Mouse (Mus musculus) liver, adult 2 months (tissue): ENCODE measurements at regions not wholly inside any gene's neighbourhood (a gene's known extent, or its start where the extent isn't known, plus 50 kb on each side); places are given as distances from the start of the nearest gene placed in this dataset.

Experiments
- DNase-seq: peaks from one replicate; pipeline ENCODE4 v3.0.0-alpha.2; 2011; ENCODE audit warnings: low read depth, low spot score; ENCODE audit errors: extremely low read depth
- H3K27ac ChIP-seq: fragments of 200-500 bp; replicated peaks from 2 replicates; pipeline ENCODE4 v1.5.1; 2012; ENCODE audit warnings: low read depth, mild to moderate bottlenecking, control low read depth, inconsistent platforms, low read length; ENCODE audit not compliant: insufficient read depth
- H3K27me3 ChIP-seq: fragments of 200-500 bp; 2 replicates; pipeline ENCODE4 v1.6.1; 2012; ENCODE audit warnings: mild to moderate bottlenecking, moderate library complexity, low read length, inconsistent platforms; ENCODE audit not compliant: control insufficient read depth, insufficient read depth
- H3K36me3 ChIP-seq: fragments of 200-500 bp; 2 replicates; pipeline ENCODE4 v1.6.1; 2012; ENCODE audit warnings: low read length, inconsistent platforms; ENCODE audit not compliant: control insufficient read depth, insufficient read depth
- H3K4me1 ChIP-seq: fragments of 200-500 bp; 2 replicates; pipeline ENCODE4 v1.6.1; 2011; ENCODE audit warnings: low read length; ENCODE audit not compliant: control insufficient read depth, insufficient read depth
- H3K4me3 ChIP-seq: fragments of 200-500 bp; 2 replicates; pipeline ENCODE4 v1.5.1; 2011; ENCODE audit warnings: low read depth, mild to moderate bottlenecking, control low read depth, low read length, moderate library complexity; ENCODE audit not compliant: insufficient read depth
- H3K79me2 ChIP-seq: fragments of 200-500 bp; 2 replicates; pipeline ENCODE4 v1.6.1; 2012; ENCODE audit warnings: inconsistent platforms, mild to moderate bottlenecking, low read length, moderate library complexity; ENCODE audit not compliant: control insufficient read depth, insufficient read depth
- H3K9ac ChIP-seq: fragments of 200-500 bp; 2 replicates; pipeline ENCODE4 v1.6.1; 2012; ENCODE audit warnings: low read depth, mild to moderate bottlenecking, control low read depth, inconsistent platforms, low read length
- CTCF ChIP-seq: fragments of 200-500 bp; IDR thresholded peaks from 2 replicates; pipeline ENCODE4 v1.5.1; 2011; ENCODE audit warnings: low read depth, low read length, control low read depth
- POLR2A ChIP-seq: fragments of 200-500 bp; IDR thresholded peaks from 2 replicates; pipeline ENCODE4 v1.6.1; 2011; ENCODE audit warnings: low read length, control low read depth; ENCODE audit not compliant: insufficient read depth; ENCODE audit errors: extremely low read depth
- WGBS: fragments of 180-500 bp; shearing (Covaris S2); methylation state at CpG from one replicate; pipeline ENCODE4 v1.1.7; 2018; 5-methylcytosine and 5-hydroxymethylcytosine counted together

GRCm38 (mm10) chr8:8994008-8994407 is 303.7 kb upstream of the Arglu1 start:
- H3K27me3 ChIP-seq, result no peaks in the 10 kb centered on the region
- no peaks in the 10 kb centered on the region for H3K36me3 ChIP-seq
- H3K4me3 ChIP-seq, result no peak overlapping the region
- no peak for TF ChIP-seq POLR2A
- TF ChIP-seq CTCF, result no peak
- H3K9ac ChIP-seq, result no peak overlapping the region
- H3K79me2 ChIP-seq, result no peaks in the 10 kb centered on the region
- WGBS, result 57% methylated on average over 7 of the region's 7 CpGs
- no peak for DNase-seq
- H3K4me1 ChIP-seq, result peaks cover 2% of the 10 kb centered on the region; the same call in 1 of the 2 replicates
- peak overlapping the region; percentile 1; the same call in 1 of the 2 replicates for H3K27ac ChIP-seq

- Histone ChIP-seq H3K4me1 (peaks cover 2% of the 10 kb centered on the region; the same call in 1 of the 2 replicates), H3K79me2 (no peaks in the 10 kb centered on the region), H3K27ac (peak overlapping the region; percentile 50), H3K36me3 (no peaks in the 10 kb centered on the region), H3K4me3 (no peak overlapping the region), H3K9ac (no peak overlapping the region), H3K27me3 (no peaks in the 10 kb centered on the region)
- peak; percentile 45 for DNase-seq
- WGBS, result 15% methylated on average over 11 of the region's 11 CpGs
- TF ChIP-seq CTCF (peak; percentile 18; the same call in 1 of the 2 replicates), POLR2A (no peak)
These were observed 302.2 kb upstream of the Arglu1 start for GRCm38 (mm10) chr8:8992461-8993032.

DNA sequence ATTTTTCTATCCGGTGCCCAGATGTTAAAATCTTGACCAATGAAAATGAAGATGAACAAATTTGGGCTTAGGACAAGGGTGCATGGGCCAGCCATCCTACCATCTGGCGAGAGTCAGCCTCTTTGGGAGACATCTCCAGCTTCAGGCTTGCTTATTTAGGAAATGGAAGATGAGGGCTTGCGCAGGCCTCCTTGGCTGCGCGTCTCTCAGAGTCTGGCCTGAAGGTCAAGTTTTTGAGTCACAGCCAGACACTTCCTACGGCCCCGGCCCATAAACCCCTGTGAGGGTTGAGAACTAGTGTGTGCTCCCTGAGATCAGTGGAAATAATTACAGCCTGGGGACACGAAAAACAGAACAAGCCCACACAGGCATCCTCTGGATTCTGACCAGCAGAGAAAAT is 300.7 kb upstream of the Arglu1 start:
- 81% methylated on average over 8 of the region's 8 CpGs for WGBS
- Histone ChIP-seq H3K27ac (no peak overlapping the region), H3K36me3 (no peaks in the 10 kb centered on the region), H3K79me2 (no peaks in the 10 kb centered on the region), H3K4me1 (peaks cover 2% of the 10 kb centered on the region; the same call in 1 of the 2 replicates), H3K9ac (no peak overlapping the region), H3K4me3 (no peak overlapping the region), H3K27me3 (no peaks in the 10 kb centered on the region)
- peak; percentile 6 for DNase-seq
- TF ChIP-seq POLR2A (no peak), CTCF (no peak)

- WGBS, result 84% methylated on average over 9 of the region's 9 CpGs
- DNase-seq, result no peak
- Histone ChIP-seq H3K79me2 (no peaks in the 10 kb centered on the region), H3K9ac (no peak overlapping the region), H3K27me3 (no peaks in the 10 kb centered on the region), H3K36me3 (no peaks in the 10 kb centered on the region), H3K27ac (no peak overlapping the region), H3K4me3 (no peak overlapping the region), H3K4me1 (no peaks in the 10 kb centered on the region)
- TF ChIP-seq CTCF (no peak), POLR2A (no peak)
These were observed 295.7 kb upstream of the Arglu1 start for GRCm38 (mm10) chr8:8986068-8986467.

DNA sequence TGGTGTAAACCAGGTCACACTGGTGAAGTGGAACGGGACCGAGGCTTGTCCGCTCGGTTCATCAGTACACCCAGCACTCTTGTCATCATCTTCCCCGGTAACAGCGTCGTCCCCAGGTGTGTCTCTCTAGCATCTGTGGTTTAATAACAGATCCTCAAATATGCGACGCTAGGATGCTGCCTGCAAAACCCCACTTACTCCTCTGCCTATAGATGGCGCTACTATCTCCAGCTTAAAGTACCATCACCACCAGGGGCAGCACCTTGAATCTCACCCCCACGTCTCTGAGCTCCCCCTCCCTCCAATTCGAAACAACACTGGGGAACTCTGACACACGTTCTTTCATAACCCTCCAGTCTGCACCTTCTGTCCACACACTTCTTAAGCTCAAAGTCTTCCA is 295.1 kb upstream of the Arglu1 start:
- no peak overlapping the region for H3K27ac ChIP-seq
- no peaks in the 10 kb centered on the region for H3K36me3 ChIP-seq
- H3K9ac ChIP-seq, result no peak overlapping the region
- H3K27me3 ChIP-seq, result no peaks in the 10 kb centered on the region
- no peak for DNase-seq
- H3K4me3 ChIP-seq, result no peak overlapping the region
- H3K4me1 ChIP-seq, result no peaks in the 10 kb centered on the region
- no peaks in the 10 kb centered on the region for H3K79me2 ChIP-seq
- WGBS, result 80% methylated on average over 13 of the region's 13 CpGs
- TF ChIP-seq CTCF, result no peak
- no peak for TF ChIP-seq POLR2A

DNA sequence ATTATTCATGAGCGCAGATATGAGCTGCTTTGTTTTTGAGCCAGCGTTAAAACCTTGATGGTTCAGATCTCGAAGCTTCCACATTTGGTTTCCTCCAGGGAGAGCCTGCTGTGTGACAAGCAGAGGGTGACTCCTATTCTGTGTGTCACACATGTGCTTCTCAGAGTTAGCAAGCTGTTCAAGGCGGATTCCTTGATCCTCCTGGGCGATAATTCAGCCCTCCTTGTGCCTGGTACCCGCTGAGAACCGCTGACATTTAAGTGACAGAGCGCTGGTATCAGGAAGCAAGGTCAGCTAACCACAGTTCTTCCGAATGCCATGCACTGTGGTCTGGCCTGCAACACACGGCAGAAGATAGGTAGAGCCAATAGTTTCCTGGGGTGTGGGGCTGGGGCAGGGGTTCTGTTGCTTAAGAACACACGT is 294.5 kb upstream of the Arglu1 start:
- TF ChIP-seq CTCF, result no peak
- no peak for TF ChIP-seq POLR2A
- Histone ChIP-seq H3K27ac (no peak overlapping the region), H3K9ac (no peak overlapping the region), H3K4me3 (no peak overlapping the region), H3K27me3 (no peaks in the 10 kb centered on the region), H3K36me3 (no peaks in the 10 kb centered on the region), H3K79me2 (no peaks in the 10 kb centered on the region), H3K4me1 (no peaks in the 10 kb centered on the region)
- no peak for DNase-seq
- WGBS, result 48% methylated on average over 11 of the region's 11 CpGs
